Mouse (Mus musculus) layer of hippocampus, postnatal 25 days (tissue): ENCODE results near the gene Zfp629. TPM values are rescaled to one million over a fixed set of nuclear protein-coding genes. Genes with fewer than 3 reads are reported as not detected.

Experiments
- DNase-seq, 2 experiments: peaks; one replicate each; pipeline ENCODE4 v3.0.0; 2022; ENCODE audit warnings: mixed read lengths in 2 of 2, low spot score in 1 of 2; ENCODE audit errors: extremely low spot score in 1 of 2
- total RNA-seq, 2 experiments: library from RNA; stranded (reverse); gene quantifications; 2 replicates each; pipeline ENCODE4 v1.2.3; 2021

Gene Zfp629
- total RNA-seq, 2 experiments from 2014 or later: 21.3 to 23.3 TPM

GRCm38 (mm10) chr7:127573503-127574008, 42.0 kb downstream of the Zfp629 start:
- peak in 1 of 2 experiments; percentile 20 for DNase-seq

- DNase-seq: peak; percentile 57 to 67
These were observed 42.6 kb downstream of the Zfp629 start, which contains the start of gene Phkg2 for GRCm38 (mm10) chr7:127572895-127573471. Phkg2 (plus strand) TSS chr7:127573340.

- DNase-seq: no peak
These were observed 51.0 kb downstream of the Zfp629 start for GRCm38 (mm10) chr7:127564381-127565150.

- no peak for DNase-seq
These were observed 54.2 kb downstream of the Zfp629 start, which contains the start of gene Tmem265 for GRCm38 (mm10) chr7:127561340-127561858. Tmem265 (plus strand) TSS chr7:127561390.

- no peak for DNase-seq
These were observed 55.0 kb downstream of the Zfp629 start for GRCm38 (mm10) chr7:127560580-127560979.

Other genes starting within 250 kb of the Zfp629 start
- gene Zfp747, start 239.7 kb downstream of the Zfp629 start, total RNA-seq: 1 to 10 TPM; 6.0 to 6.3 TPM
- gene 9130019O22Rik, start 228.6 kb downstream of the Zfp629 start, total RNA-seq: 1 to 10 TPM; 3.9 to 4.0 TPM
- gene E430018J23Rik, start 222.2 kb downstream of the Zfp629 start, total RNA-seq: 1 to 10 TPM; 7.9 to 9.0 TPM
- gene Zfp764, start 209.0 kb downstream of the Zfp629 start, total RNA-seq: 1 to 10 TPM; 3.7 to 4.0 TPM
- 10 to 100 TPM; 12.4 to 14.9 TPM for gene Zfp688, start 193.7 kb downstream of the Zfp629 start, total RNA-seq
- gene Zfp689, start 166.6 kb downstream of the Zfp629 start, total RNA-seq: 1 to 10 TPM; 6.6 to 6.7 TPM
- gene Prr14, start 156.2 kb downstream of the Zfp629 start, total RNA-seq: 10 to 100 TPM; 26.4 to 33.9 TPM
- 10 to 100 TPM; 50.9 to 65.3 TPM for gene Fbrs, start 136.6 kb downstream of the Zfp629 start, total RNA-seq
- gene Srcap, start 103.8 kb downstream of the Zfp629 start, total RNA-seq: 100 to 1,000 TPM in 1 of 2 experiments, 10 to 100 TPM in 1; 88.9 to 125 TPM
- gene Gm42715, start 96.2 kb downstream of the Zfp629 start, total RNA-seq: 1 to 10 TPM; 6.0 to 9.2 TPM
- gene Tmem265, start 54.4 kb downstream of the Zfp629 start, total RNA-seq: 1 to 10 TPM in 1 of 2 experiments, not detected in 1; 1.8 TPM
- 10 to 100 TPM; 77.2 to 82.3 TPM for gene Phkg2, start 42.5 kb downstream of the Zfp629 start, total RNA-seq
- gene Ccdc189, start 27.2 kb downstream of the Zfp629 start, total RNA-seq: 10 to 100 TPM in 1 of 2 experiments, 1 to 10 TPM in 1; 10.0 to 11.1 TPM
- 10 to 100 TPM; 67.2 to 80.8 TPM for gene Rnf40, start 27.0 kb downstream of the Zfp629 start, total RNA-seq
- gene Bcl7c, start 93.1 kb upstream of the Zfp629 start, total RNA-seq: 10 to 100 TPM; 24.0 to 25.7 TPM
- gene Ctf1, start 96.9 kb upstream of the Zfp629 start, total RNA-seq: 1 to 10 TPM; 2.4 TPM
- gene Ctf2, start 116.4 kb upstream of the Zfp629 start, total RNA-seq: not detected
- 10 to 100 TPM; 63.4 to 66.7 TPM for gene Fbxl19, start 128.7 kb upstream of the Zfp629 start, total RNA-seq
- 10 to 100 TPM; 28.7 to 33.2 TPM for gene Orai3, start 154.0 kb upstream of the Zfp629 start, total RNA-seq
- gene Setd1a, start 160.9 kb upstream of the Zfp629 start, total RNA-seq: 10 to 100 TPM; 35.1 to 50.0 TPM
- gene Gm49388, start 169.8 kb upstream of the Zfp629 start, total RNA-seq: 1 to 10 TPM; 3.7 to 5.7 TPM
- gene Hsd3b7, start 184.8 kb upstream of the Zfp629 start, total RNA-seq: 1 to 10 TPM; 4.5 to 5.3 TPM
- 10 to 100 TPM; 59.9 to 62.5 TPM for gene Stx4a, start 208.5 kb upstream of the Zfp629 start, total RNA-seq
- 100 to 1,000 TPM; 329 to 362 TPM for gene Stx1b, start 208.8 kb upstream of the Zfp629 start, total RNA-seq